Mouse (Mus musculus): ENCODE data around the gene Rhox4g.

DNA sequence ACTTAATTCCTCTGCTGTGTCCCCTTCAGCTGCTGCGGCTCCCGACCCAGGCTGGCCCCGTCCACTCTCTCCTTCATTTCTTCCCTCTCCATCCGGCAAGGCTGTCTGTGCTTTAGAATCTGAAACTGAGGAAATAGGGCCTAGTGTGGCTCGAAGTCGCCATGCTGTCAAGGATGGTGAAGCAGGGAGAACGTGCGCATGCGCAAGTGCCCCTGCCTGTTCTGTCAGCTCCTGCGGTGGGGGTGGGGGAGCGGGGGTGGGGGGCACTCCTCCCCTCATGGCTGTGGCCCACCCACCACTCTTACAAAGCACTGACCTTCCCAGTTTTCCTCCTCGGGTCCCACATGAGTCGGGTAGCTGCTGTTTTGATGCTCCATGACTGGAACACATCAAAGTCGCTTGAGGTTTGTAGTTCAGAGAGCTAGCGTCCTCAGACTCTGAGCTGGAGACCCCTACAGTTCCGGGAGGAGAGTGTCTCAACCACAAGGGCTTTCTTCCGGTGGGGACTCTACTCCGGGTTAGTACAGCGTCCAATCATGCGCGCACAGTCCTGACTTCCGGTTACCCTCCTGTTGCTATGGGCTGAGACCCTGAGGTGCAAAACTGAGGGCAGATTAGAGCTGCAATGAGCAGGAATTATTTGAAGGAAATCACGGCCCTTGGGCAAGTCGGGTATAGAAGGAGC lies 32.0 kb upstream of the Rhox4g start:
- TF ChIP-seq CTCF (IDR thresholded peaks at IDR 0.05; ENCODE audit: extremely low read depth, insufficient read length, insufficient replicate concordance, low read depth, low read length) = no peak
- TF ChIP-seq POLR2A (IDR thresholded peaks at IDR 0.05; ENCODE audit: low read depth, low read length) = no peak
